ENCODE assay signal across 9 mouse cellular contexts in the genomic region with DNA sequence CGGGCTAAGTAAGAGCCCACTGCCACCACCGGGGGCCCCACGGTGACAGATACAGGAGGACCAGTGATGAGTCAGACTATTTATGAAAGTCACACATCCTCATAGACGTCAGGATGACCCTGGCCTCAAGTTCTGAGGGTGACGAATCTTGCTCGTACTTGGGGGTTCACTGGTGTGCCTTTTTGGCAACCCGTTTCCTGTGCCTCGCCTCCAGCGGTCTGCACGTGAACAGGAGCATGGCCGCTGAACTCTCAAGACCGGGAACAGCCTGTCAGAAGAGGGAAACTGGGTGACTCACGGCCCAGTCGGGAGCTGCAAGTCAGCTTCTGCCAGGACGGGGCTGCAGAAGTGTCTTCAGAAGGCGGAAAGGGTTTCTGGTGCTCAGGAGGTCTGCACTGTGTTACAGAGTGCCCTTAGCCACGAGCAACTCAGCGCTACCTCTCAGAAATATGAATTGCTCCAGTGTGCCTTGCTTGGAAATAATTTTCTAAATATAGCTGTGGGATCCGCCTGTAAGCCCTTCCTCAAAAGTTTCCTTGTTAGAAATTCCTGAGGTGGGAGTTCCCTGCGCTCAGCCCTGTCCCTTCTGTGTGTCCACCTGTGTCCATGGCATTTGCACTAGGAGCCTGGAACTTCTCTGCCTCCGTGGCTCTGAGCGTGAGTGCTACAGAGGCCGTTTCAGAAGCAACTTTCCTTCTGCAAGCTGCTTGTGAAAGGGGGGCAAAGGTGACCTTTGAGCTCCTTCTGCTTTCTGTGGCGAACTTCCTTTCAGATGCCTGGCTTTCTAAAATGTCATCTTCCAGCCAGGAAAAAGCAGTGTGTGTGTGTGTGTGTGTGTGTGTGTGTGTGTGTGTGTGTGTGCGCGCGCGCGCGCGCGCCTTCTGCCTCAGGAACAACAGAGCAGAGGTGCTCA.
A peak's percentile ranks its signal among the peaks of the same experiment; 100 is the strongest.
DNase-seq lines count a peak whose midpoint lies in the region; ATAC-seq lines count a peak whose summit lies in the region.
"Had no signal": no experiment of that assay in that cellular context is flagged by ENCODE, and none has a peak within 500 bp of the region (broad histone marks: within the 10 kb centered on the region; RNA-seq: fewer than 3 reads in every experiment).

No protein-coding gene starts in this region.

- H3K27me3 ChIP-seq in forebrain, embryonic 14.5 days (replicated peaks; ENCODE audit: control insufficient read depth, insufficient read depth, low read length) = no peaks in the 10 kb centered on the region
- H3K27me3 ChIP-seq in intestine, embryonic 14.5 days (replicated peaks; ENCODE audit: control insufficient read depth, insufficient read depth, low read length) = no peaks in the 10 kb centered on the region
- peaks cover 7% of the 10 kb centered on the region; the same call in 1 of the 2 replicates for H3K27me3 ChIP-seq in liver, embryonic 15.5 days

- no peaks in the 10 kb centered on the region for H3K9me3 ChIP-seq in forebrain, embryonic 14.5 days (replicated peaks; ENCODE audit: control insufficient read depth, low read length)
- H3K9me3 ChIP-seq in intestine, embryonic 14.5 days (ENCODE audit: control insufficient read depth, low read length) = no peaks in the 10 kb centered on the region
- H3K9me3 ChIP-seq in liver, embryonic 15.5 days (replicated peaks) = no peaks in the 10 kb centered on the region

- no peaks in the 10 kb centered on the region for H3K4me1 ChIP-seq in forebrain, embryonic 14.5 days (ENCODE audit: control insufficient read depth, insufficient read depth, low read length)
- peaks cover 61% of the 10 kb centered on the region for H3K4me1 ChIP-seq in intestine, embryonic 14.5 days (replicated peaks; ENCODE audit: control insufficient read depth, insufficient read depth, low read length)
- peaks cover 41% of the 10 kb centered on the region for H3K4me1 ChIP-seq in liver, embryonic 15.5 days (replicated peaks)

- H3K36me3 ChIP-seq in forebrain, embryonic 14.5 days (ENCODE audit: control insufficient read depth, insufficient read depth, low read length) = no peaks in the 10 kb centered on the region
- no peaks in the 10 kb centered on the region for H3K36me3 ChIP-seq in intestine, embryonic 14.5 days (ENCODE audit: control insufficient read depth, insufficient read depth, low read length)
- no peaks in the 10 kb centered on the region for H3K36me3 ChIP-seq in liver, embryonic 15.5 days (replicated peaks)

- H3K9ac ChIP-seq in forebrain, embryonic 14.5 days (ENCODE audit: low read length) = no peak overlapping the region
- H3K9ac ChIP-seq in intestine, embryonic 14.5 days (ENCODE audit: low read length) = 0 out of 2 replicates have a peak overlapping the region, but pooled peaks have one; percentile 20
- no peak overlapping the region for H3K9ac ChIP-seq in liver, embryonic 15.5 days

- WGBS in forebrain, embryonic 14.5 days = 78% methylated on average over 30 of the region's 32 CpGs
- WGBS in intestine, embryonic 14.5 days = 26% methylated on average over 32 of the region's 32 CpGs
- WGBS in liver, embryonic 15.5 days (ENCODE audit: insufficient replicate concordance) = 18% methylated on average over 32 of the region's 32 CpGs

- no peak overlapping the region for H3K4me2 ChIP-seq in forebrain, embryonic 14.5 days (ENCODE audit: low read length)
- H3K4me2 ChIP-seq in intestine, embryonic 14.5 days (ENCODE audit: low read length) = peak overlapping the region; percentile 35
- H3K4me2 ChIP-seq in liver, embryonic 15.5 days = peak overlapping the region; percentile 39

- peak; percentile 75 for DNase-seq in 3T3-L1 (ENCODE audit: low read depth, low spot score)
- peak; percentile 63 for DNase-seq in Muller cell, postnatal 12 days (ENCODE audit: inconsistent ontology term)
- no peak for DNase-seq in forebrain, embryonic 14.5 days (ENCODE audit: low spot score)
- DNase-seq in intestine, embryonic 14.5 days (ENCODE audit: low spot score) = peak; percentile 82
- peak; percentile 92 to 94 for DNase-seq in natural killer cell, adult 2 months (ENCODE audit: low spot score in 2 of 2)
- DNase-seq in right cerebral cortex, postnatal 14 days = no peak
- DNase-seq in ovary, adult 18-20 months (ENCODE audit: low spot score) = no peak

- ATAC-seq in forebrain, embryonic 14.5 days = no peak
- peak; percentile 59 for ATAC-seq in intestine, embryonic 14.5 days (replicated peaks; ENCODE audit: low FRiP score, low TSS enrichment, low read depth)
- ATAC-seq in liver, embryonic 15.5 days (ENCODE audit: insufficient read depth) = peak; percentile 54

- peak overlapping the region; percentile 11; the same call in 1 of the 2 replicates for H3K27ac ChIP-seq in forebrain, embryonic 14.5 days (ENCODE audit: low read depth, low read length)
- H3K27ac ChIP-seq in intestine, embryonic 14.5 days (ENCODE audit: low read depth) = peak overlapping the region; percentile 85
- H3K27ac ChIP-seq in liver, embryonic 15.5 days (replicated peaks) = peak overlapping the region; percentile 69

- no peak overlapping the region for H3K4me3 ChIP-seq in forebrain, embryonic 14.5 days (ENCODE audit: low read depth, low read length)
- H3K4me3 ChIP-seq in intestine, embryonic 14.5 days (ENCODE audit: low read depth, low read length) = no peak overlapping the region
- H3K4me3 ChIP-seq in liver, embryonic 15.5 days (replicated peaks) = no peak overlapping the region
- H3K4me3 ChIP-seq: erythroblast, embryonic 14.5 days had no signal

Comparison
In these comparisons a context has a peak if more than half of its experiments do, and no peak if none do; other contexts are left out.
1. DNase-seq: peak in 3T3-L1 (single experiment), Muller cell, postnatal 12 days (single experiment), intestine, embryonic 14.5 days (single experiment) and natural killer cell, adult 2 months (2 of 2); none in forebrain, embryonic 14.5 days (single experiment), right cerebral cortex, postnatal 14 days (single experiment) and ovary, adult 18-20 months (single experiment).
2. H3K27ac ChIP-seq: peak in every context shown above with its lines; median percentile 85 in intestine, embryonic 14.5 days; 69 in liver, embryonic 15.5 days; 11 in forebrain, embryonic 14.5 days.